Mouse (Mus musculus): ENCODE results near the gene Ccdc136.

- TF ChIP-seq CTCF (IDR thresholded peaks at IDR 0.05; ENCODE audit: low read depth, low read length), result no peak
- TF ChIP-seq POLR2A (IDR thresholded peaks at IDR 0.05; ENCODE audit: borderline replicate concordance, low read depth, low read length), result no peak
These were observed 30.8 kb upstream of the Ccdc136 start for GRCm38 (mm10) chr6:29365277-29365676.
